8 mouse cellular contexts compared by ENCODE assay signal in genomic region chr8:105224413-105225271, GRCm38 (mm10). TPM values are rescaled to one million over a fixed set of nuclear protein-coding genes. Genes with fewer than 3 reads are reported as not detected.
DNase-seq lines count a peak whose midpoint lies in the region; ATAC-seq lines count a peak whose summit lies in the region.

TSS of gene D230025D16Rik (plus strand) at chr8:105225145.

- peak within 1 kb of the TSS; percentile 92 for H3K27ac ChIP-seq in heart, embryonic 13.5 days (replicated peaks)
- H3K27ac ChIP-seq in liver, embryonic 12.5 days: peak within 1 kb of the TSS; percentile 92
- H3K27ac ChIP-seq in stomach, embryonic 15.5 days: peak within 1 kb of the TSS; percentile 88

- WGBS in heart, embryonic 13.5 days: 3% methylated on average over 34 of the region's 34 CpGs
- 5% methylated on average over 34 of the region's 34 CpGs for WGBS in liver, embryonic 12.5 days (ENCODE audit: insufficient replicate concordance)
- 2% methylated on average over 34 of the region's 34 CpGs for WGBS in stomach, embryonic 15.5 days

- H3K4me3 ChIP-seq in heart, embryonic 13.5 days: peak within 1 kb of the TSS; percentile 70
- peak within 1 kb of the TSS; percentile 97 for H3K4me3 ChIP-seq in liver, embryonic 12.5 days
- peak within 1 kb of the TSS; percentile 99 for H3K4me3 ChIP-seq in stomach, embryonic 15.5 days (replicated peaks)

- H3K4me2 ChIP-seq in heart, embryonic 13.5 days: peak within 1 kb of the TSS; percentile 82
- peak within 1 kb of the TSS; percentile 78 for H3K4me2 ChIP-seq in liver, embryonic 12.5 days
- peak within 1 kb of the TSS; percentile 74 for H3K4me2 ChIP-seq in stomach, embryonic 15.5 days

- H3K27me3 ChIP-seq in heart, embryonic 13.5 days (replicated peaks): no peaks in the 10 kb centered on the region
- H3K27me3 ChIP-seq in liver, embryonic 12.5 days (replicated peaks): no peaks in the 10 kb centered on the region
- no peaks in the 10 kb centered on the region for H3K27me3 ChIP-seq in stomach, embryonic 15.5 days (replicated peaks)

- no peaks in the 10 kb centered on the region for H3K9me3 ChIP-seq in heart, embryonic 13.5 days
- H3K9me3 ChIP-seq in liver, embryonic 12.5 days (replicated peaks): no peaks in the 10 kb centered on the region
- H3K9me3 ChIP-seq in stomach, embryonic 15.5 days: no peaks in the 10 kb centered on the region

- no peaks in the 10 kb centered on the region for H3K36me3 ChIP-seq in heart, embryonic 13.5 days
- H3K36me3 ChIP-seq in liver, embryonic 12.5 days: peaks cover 2% of the 10 kb centered on the region; the same call in 1 of the 2 replicates
- H3K36me3 ChIP-seq in stomach, embryonic 15.5 days: no peaks in the 10 kb centered on the region

- peaks cover 18% of the 10 kb centered on the region for H3K4me1 ChIP-seq in heart, embryonic 13.5 days
- peaks cover 25% of the 10 kb centered on the region for H3K4me1 ChIP-seq in liver, embryonic 12.5 days
- H3K4me1 ChIP-seq in stomach, embryonic 15.5 days: peaks cover 16% of the 10 kb centered on the region; the same call in 1 of the 2 replicates

- ATAC-seq in erythroid progenitor cell, adult 5-6 weeks (replicated peaks; ENCODE audit: low FRiP score, poor library complexity, severe bottlenecking): peak; percentile 93
- ATAC-seq in heart, embryonic 13.5 days (ENCODE audit: extremely low read depth, insufficient number of reproducible peaks, low FRiP score, low TSS enrichment): peak; percentile 89; the same call in 1 of the 2 replicates
- peak; percentile 92 for ATAC-seq in liver, embryonic 12.5 days
- peak; percentile 91 for ATAC-seq in stomach, embryonic 15.5 days (ENCODE audit: insufficient read depth, low FRiP score, low read depth)

- DNase-seq in CD4-positive helper T cell, adult 2 months (ENCODE audit: low read depth, low spot score): peak; percentile 93
- DNase-seq in brain, embryonic 18.5 days (ENCODE audit: low read depth, low spot score): peak; percentile 81
- DNase-seq in kidney, postnatal 10 days: peak; percentile 98
- DNase-seq in natural killer cell, adult 2 months (ENCODE audit: low spot score in 2 of 2): peak; percentile 94

- H3K9ac ChIP-seq in heart, embryonic 13.5 days: peak within 1 kb of the TSS; percentile 87
- H3K9ac ChIP-seq in liver, embryonic 12.5 days: peak within 1 kb of the TSS; percentile 95
- H3K9ac ChIP-seq in stomach, embryonic 15.5 days: peak within 1 kb of the TSS; percentile 96

RNA-seq across cellular contexts. Expression of gene D230025D16Rik, which starts in this region (rescaled TPM):
- 19.8 and 24.3 TPM in 2 replicates for total RNA-seq in erythroid progenitor cell, adult 5-6 weeks (2015; ENCODE audit: low replicate concordance)
- 12.9 and 19.5 TPM in 2 replicates for total RNA-seq in erythroid progenitor cell, adult 5-6 weeks (2017; ENCODE audit: low replicate concordance)
- polyA plus RNA-seq in heart, embryonic 13.5 days (2015; fragmentation: Nextera tagmentation; extraction: Ambion mirVana): 17.3 and 18.2 TPM in 2 replicates
- polyA plus RNA-seq in liver, embryonic 12.5 days (2016; fragmentation: Nextera tagmentation; extraction: Ambion mirVana): 16.7 and 18.8 TPM in 2 replicates
- 26.2 and 26.8 TPM in 2 replicates for polyA plus RNA-seq in stomach, embryonic 15.5 days (2015; fragmentation: Nextera tagmentation; extraction: Ambion mirVana)

Comparison
In these comparisons a context has a peak if more than half of its experiments do, and no peak if none do; other contexts are left out.
1. Peak in every context shown above with its lines: DNase-seq, ATAC-seq, H3K4me3 ChIP-seq and H3K27ac ChIP-seq.